Mouse (Mus musculus): ENCODE results near the gene Sez6l. TPM values are rescaled to one million over a fixed set of nuclear protein-coding genes. Genes with fewer than 3 reads are reported as not detected.

Sez6l gene
- total RNA-seq, 1 experiment, result 0.13 TPM

DNA sequence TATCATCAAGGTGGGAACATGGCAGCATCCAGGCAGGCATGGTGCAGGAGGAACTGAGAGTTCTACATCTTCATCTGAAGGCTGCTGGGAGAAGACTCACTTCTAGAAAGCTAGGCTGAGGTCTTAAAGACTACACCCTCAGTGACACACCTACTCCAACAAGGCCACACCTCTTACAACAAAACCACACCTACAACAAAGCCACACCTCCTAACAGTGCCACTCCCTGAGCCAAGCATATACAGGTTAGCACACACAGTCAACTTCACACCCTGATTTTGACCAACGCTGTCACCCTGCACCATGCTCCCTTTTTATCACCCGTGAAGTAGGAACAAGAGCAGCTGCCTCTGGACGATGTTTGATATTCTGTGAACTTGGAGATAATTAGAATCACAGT is 42.4 kb upstream of the Sez6l start:
- Histone ChIP-seq H3K27ac (ENCODE audit: insufficient read depth, low read depth, low read length, poor library complexity, severe bottlenecking) (no peak overlapping the region), H3K9ac (ENCODE audit: insufficient read depth, low read depth, low read length, poor library complexity, severe bottlenecking) (no peak overlapping the region), H3K4me3 (ENCODE audit: insufficient read depth in 1 of 2, low read depth in 1 of 2, low read length in 2 of 2, poor library complexity in 1 of 2, severe bottlenecking in 1 of 2) (no peak overlapping the region), H3K9me3 (ENCODE audit: control insufficient read depth, insufficient read depth, low read depth, low read length) (no peaks in the 10 kb centered on the region), H3K4me1 (ENCODE audit: control insufficient read depth in 2 of 2, insufficient read depth in 2 of 2, low read length in 2 of 2, poor library complexity in 1 of 2) (peaks cover 0 to 3% of the 10 kb centered on the region in 2 experiments; a peak in 1 of 4 replicates), H3K36me3 (ENCODE audit: control insufficient read depth, insufficient read depth, low read length, poor library complexity, severe bottlenecking) (no peaks in the 10 kb centered on the region)
- no peak for TF ChIP-seq ZC3H11A (IDR thresholded peaks at IDR 0.05; ENCODE audit: borderline replicate concordance, low read depth, low read length)
- TF ChIP-seq ZNF384 (IDR thresholded peaks at IDR 0.05; ENCODE audit: low read depth, low read length), result no peak
- TF ChIP-seq CHD2 (IDR thresholded peaks at IDR 0.05; ENCODE audit: low read depth, low read length), result no peak
- TF ChIP-seq MAFK (IDR thresholded peaks at IDR 0.05; ENCODE audit: insufficient read depth, low read depth, low read length), result no peak
- no peak for TF ChIP-seq HCFC1 (IDR thresholded peaks at IDR 0.05; ENCODE audit: borderline replicate concordance, insufficient read depth, low read length)
- in situ Hi-C loops (cut with MboI; ENCODE audit: low sequenced_read_pairs in 2 of 2, unreplicated experiment in 2 of 2), result no loop called here
- DNase-seq (ENCODE audit: low read depth, low spot score), result no peak

DNA sequence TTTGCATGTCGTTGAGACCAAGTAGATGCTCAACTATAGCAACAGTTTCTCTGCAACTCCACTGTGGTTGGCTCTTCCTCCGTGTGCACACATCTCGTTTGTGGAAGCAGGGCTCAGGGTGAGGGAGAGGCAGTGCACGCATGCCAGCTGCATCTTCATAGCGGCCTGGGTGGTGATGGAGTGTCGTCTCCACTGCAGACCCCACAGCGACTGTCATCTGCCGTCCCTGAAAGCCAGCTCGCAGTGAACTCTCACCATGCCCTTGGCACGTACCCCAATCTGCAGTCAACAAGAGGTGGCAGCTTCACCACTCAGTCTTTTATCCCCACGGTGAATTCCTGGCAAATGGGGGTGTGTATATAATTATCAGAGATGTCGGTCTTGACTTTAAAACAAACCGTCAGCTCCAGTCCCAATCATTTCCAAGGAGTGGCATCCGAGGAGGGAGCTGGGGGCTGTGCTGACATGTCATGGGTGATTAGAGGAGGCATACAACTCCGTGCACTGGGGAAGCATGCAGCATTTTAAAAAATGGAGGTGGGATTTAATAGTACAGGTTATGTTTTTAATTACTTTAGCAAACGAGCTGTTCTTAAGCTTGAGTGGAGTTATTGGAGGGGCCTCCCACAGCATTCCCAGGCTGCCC is 40.7 kb upstream of the Sez6l start:
- Histone ChIP-seq H3K27ac (ENCODE audit: insufficient read depth, low read depth, low read length, poor library complexity, severe bottlenecking) (no peak overlapping the region), H3K4me3 (ENCODE audit: insufficient read depth in 1 of 2, low read depth in 1 of 2, low read length in 2 of 2, poor library complexity in 1 of 2, severe bottlenecking in 1 of 2) (no peak overlapping the region), H3K9ac (ENCODE audit: insufficient read depth, low read depth, low read length, poor library complexity, severe bottlenecking) (no peak overlapping the region), H3K9me3 (ENCODE audit: control insufficient read depth, insufficient read depth, low read depth, low read length) (no peaks in the 10 kb centered on the region), H3K4me1 (ENCODE audit: control insufficient read depth in 2 of 2, insufficient read depth in 2 of 2, low read length in 2 of 2, poor library complexity in 1 of 2) (peaks cover 0 to 3% of the 10 kb centered on the region in 2 experiments; a peak in 1 of 4 replicates), H3K36me3 (ENCODE audit: control insufficient read depth, insufficient read depth, low read length, poor library complexity, severe bottlenecking) (no peaks in the 10 kb centered on the region)
- in situ Hi-C loops (cut with MboI; ENCODE audit: low sequenced_read_pairs in 2 of 2, unreplicated experiment in 2 of 2), result no loop called here
- TF ChIP-seq CHD2 (IDR thresholded peaks at IDR 0.05; ENCODE audit: low read depth, low read length), result no peak
- TF ChIP-seq ZC3H11A (IDR thresholded peaks at IDR 0.05; ENCODE audit: borderline replicate concordance, low read depth, low read length), result no peak
- no peak for TF ChIP-seq MAFK (IDR thresholded peaks at IDR 0.05; ENCODE audit: insufficient read depth, low read depth, low read length)
- no peak for TF ChIP-seq HCFC1 (IDR thresholded peaks at IDR 0.05; ENCODE audit: borderline replicate concordance, insufficient read depth, low read length)
- TF ChIP-seq ZNF384 (IDR thresholded peaks at IDR 0.05; ENCODE audit: low read depth, low read length), result no peak
- DNase-seq (ENCODE audit: low read depth, low spot score), result no peak

GRCm38 (mm10) chr5:112615946-112616617 is 39.1 kb upstream of the Sez6l start:
- Histone ChIP-seq H3K9ac (ENCODE audit: insufficient read depth, low read depth, low read length, poor library complexity, severe bottlenecking) (no peak overlapping the region), H3K4me3 (ENCODE audit: insufficient read depth in 1 of 2, low read depth in 1 of 2, low read length in 2 of 2, poor library complexity in 1 of 2, severe bottlenecking in 1 of 2) (no peak overlapping the region), H3K36me3 (ENCODE audit: control insufficient read depth, insufficient read depth, low read length, poor library complexity, severe bottlenecking) (no peaks in the 10 kb centered on the region), H3K9me3 (ENCODE audit: control insufficient read depth, insufficient read depth, low read depth, low read length) (no peaks in the 10 kb centered on the region), H3K4me1 (ENCODE audit: control insufficient read depth in 2 of 2, insufficient read depth in 2 of 2, low read length in 2 of 2, poor library complexity in 1 of 2) (peaks cover 0 to 3% of the 10 kb centered on the region in 2 experiments; a peak in 1 of 4 replicates), H3K27ac (ENCODE audit: insufficient read depth, low read depth, low read length, poor library complexity, severe bottlenecking) (no peak overlapping the region)
- no peak for DNase-seq (ENCODE audit: low read depth, low spot score)
- no peak for TF ChIP-seq CHD2 (IDR thresholded peaks at IDR 0.05; ENCODE audit: low read depth, low read length)
- TF ChIP-seq ZC3H11A (IDR thresholded peaks at IDR 0.05; ENCODE audit: borderline replicate concordance, low read depth, low read length), result no peak
- TF ChIP-seq MAFK (IDR thresholded peaks at IDR 0.05; ENCODE audit: insufficient read depth, low read depth, low read length), result no peak
- TF ChIP-seq ZNF384 (IDR thresholded peaks at IDR 0.05; ENCODE audit: low read depth, low read length), result no peak
- no peak for TF ChIP-seq HCFC1 (IDR thresholded peaks at IDR 0.05; ENCODE audit: borderline replicate concordance, insufficient read depth, low read length)
- in situ Hi-C loops (cut with MboI; ENCODE audit: low sequenced_read_pairs in 2 of 2, unreplicated experiment in 2 of 2), result no loop called here

DNA sequence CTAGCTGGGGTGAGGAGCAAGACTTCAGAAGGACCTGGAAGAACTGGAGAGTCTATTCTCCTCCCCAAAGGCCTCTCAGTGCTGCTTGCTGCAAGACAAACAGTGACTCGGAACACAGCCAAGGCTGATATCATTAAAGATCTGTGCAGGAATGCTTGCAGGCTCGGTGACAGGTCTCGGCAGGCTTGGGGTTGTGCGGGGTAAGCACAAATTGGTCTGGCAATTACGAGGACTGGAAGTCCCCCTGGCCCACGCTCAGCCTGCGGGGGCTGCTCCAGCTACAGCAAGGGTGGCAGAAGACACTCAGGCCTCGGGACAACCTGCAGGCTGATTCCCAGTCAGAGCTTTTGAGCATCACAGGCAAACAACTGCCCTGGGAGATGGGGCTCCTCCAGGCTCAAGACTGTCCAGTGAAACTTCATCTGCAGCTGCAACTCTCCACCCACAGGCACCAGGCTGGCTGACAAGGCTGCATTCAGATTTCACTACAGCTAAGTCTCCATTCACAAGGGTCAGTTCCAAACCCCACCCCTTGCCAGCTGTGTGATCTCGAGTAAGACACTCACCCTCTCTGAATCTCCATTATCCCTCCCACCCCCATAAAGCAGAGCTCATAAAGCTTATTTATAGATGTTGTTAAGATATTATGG is 31.0 kb upstream of the Sez6l start:
- H3K36me3 ChIP-seq (ENCODE audit: control insufficient read depth, insufficient read depth, low read length, poor library complexity, severe bottlenecking), result no peaks in the 10 kb centered on the region
- H3K9me3 ChIP-seq (ENCODE audit: control insufficient read depth, insufficient read depth, low read depth, low read length), result no peaks in the 10 kb centered on the region
- in situ Hi-C loops (cut with MboI; ENCODE audit: low sequenced_read_pairs in 2 of 2, unreplicated experiment in 2 of 2), result no loop called here
- no peak overlapping the region for H3K9ac ChIP-seq (ENCODE audit: insufficient read depth, low read depth, low read length, poor library complexity, severe bottlenecking)
- DNase-seq (ENCODE audit: low read depth, low spot score), result no peak
- no peaks in the 10 kb centered on the region for H3K4me1 ChIP-seq (ENCODE audit: control insufficient read depth in 2 of 2, insufficient read depth in 2 of 2, low read length in 2 of 2, poor library complexity in 1 of 2)
- no peak for TF ChIP-seq ZNF384 (IDR thresholded peaks at IDR 0.05; ENCODE audit: low read depth, low read length)
- TF ChIP-seq CHD2 (IDR thresholded peaks at IDR 0.05; ENCODE audit: low read depth, low read length), result no peak
- no peak for TF ChIP-seq ZC3H11A (IDR thresholded peaks at IDR 0.05; ENCODE audit: borderline replicate concordance, low read depth, low read length)
- no peak for TF ChIP-seq HCFC1 (IDR thresholded peaks at IDR 0.05; ENCODE audit: borderline replicate concordance, insufficient read depth, low read length)
- TF ChIP-seq MAFK (IDR thresholded peaks at IDR 0.05; ENCODE audit: insufficient read depth, low read depth, low read length), result no peak
- no peak overlapping the region for H3K4me3 ChIP-seq (ENCODE audit: insufficient read depth in 1 of 2, low read depth in 1 of 2, low read length in 2 of 2, poor library complexity in 1 of 2, severe bottlenecking in 1 of 2)
- no peak overlapping the region for H3K27ac ChIP-seq (ENCODE audit: insufficient read depth, low read depth, low read length, poor library complexity, severe bottlenecking)

All from ES-E14 (cell line).